Mouse (Mus musculus) megakaryocyte progenitor cell, adult 5-6 weeks (primary cell): ENCODE data around the gene Pla2g4f. TPM values are rescaled to one million over a fixed set of nuclear protein-coding genes. Genes with fewer than 3 reads are reported as not detected.

ENCODE experiments used
- ATAC-seq: replicated peaks from 2 replicates; pipeline ENCODE4 v1.8.0; 2016; ENCODE audit warnings: mild to moderate bottlenecking, moderate TSS enrichment, inconsistent platforms; ENCODE audit not compliant: poor library complexity
- total RNA-seq, 2 experiments: library from RNA; stranded (forward) in 1 of 2; stranded (reverse) in 1 of 2; fragments of 157-497, 149-512 nt in 1 of 2; fragments of 200-1000 nt in 1 of 2; gene quantifications; 2 replicates each; pipeline versions ENCODE4 v1.2.3 to v1.2.4; 2015 to 2017

The Pla2g4f gene
- total RNA-seq, 2 experiments from 2014 or later, result not detected

DNA sequence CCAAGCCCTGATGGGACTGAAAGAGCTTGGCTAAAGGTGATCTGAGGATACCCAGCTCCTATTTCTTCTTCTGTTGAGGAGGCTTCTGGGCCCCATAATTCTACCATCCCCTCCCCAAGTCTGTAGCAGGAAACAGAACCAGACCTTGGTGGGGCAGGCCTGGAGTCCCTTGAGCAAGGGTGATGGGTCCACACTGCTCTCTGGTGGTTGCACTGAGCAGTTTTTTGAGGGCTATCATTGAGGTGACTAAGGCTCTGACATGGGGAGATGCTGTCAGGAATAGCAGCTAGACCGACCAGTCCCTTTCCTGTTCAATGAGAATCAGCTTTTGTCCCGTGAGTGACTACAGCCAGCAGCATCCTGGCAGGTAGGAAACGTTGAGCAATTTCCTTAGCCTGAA lies 32.7 kb downstream of the Pla2g4f start:
- ATAC-seq, result no peak

DNA sequence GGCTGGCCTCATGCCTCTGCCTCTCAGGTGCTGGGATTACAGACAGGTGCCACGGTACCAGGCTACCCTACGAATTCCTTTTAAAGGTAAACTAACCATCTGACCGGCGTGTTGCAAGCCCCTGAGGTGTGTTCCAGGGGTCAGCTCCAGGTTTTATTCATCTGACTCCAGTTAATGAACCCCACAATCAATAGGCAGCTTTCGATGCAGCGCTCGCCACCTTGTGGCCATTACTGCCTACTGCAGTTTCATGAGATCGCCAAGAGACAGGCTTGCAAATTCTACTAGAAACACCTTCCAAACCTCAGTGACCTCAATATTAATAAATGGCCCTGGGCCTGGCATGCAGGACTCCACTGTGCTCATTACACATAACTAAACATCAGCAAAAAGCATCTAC lies 34.0 kb downstream of the Pla2g4f start:
- ATAC-seq, result peak; percentile 85

DNA sequence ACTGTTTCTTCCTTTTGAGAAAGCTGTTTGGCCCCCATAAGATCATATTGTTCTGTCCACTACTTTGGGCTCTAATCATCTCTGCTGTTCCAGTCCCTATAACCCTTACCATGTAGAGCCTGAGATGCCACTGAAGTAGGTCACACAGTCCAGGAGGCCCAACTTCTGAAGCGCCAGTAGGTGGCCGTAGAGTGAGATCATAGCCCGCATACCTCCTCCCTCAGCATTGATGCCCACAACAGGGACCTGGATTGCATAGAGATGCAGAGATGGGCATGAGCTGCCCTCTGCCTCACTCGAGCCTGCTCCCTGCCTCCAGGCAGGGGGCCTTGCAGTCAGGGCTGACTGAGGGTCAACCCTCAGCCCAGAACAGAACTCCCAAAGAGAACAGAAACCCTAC lies 37.0 kb downstream of the Pla2g4f start:
- no peak for ATAC-seq

DNA sequence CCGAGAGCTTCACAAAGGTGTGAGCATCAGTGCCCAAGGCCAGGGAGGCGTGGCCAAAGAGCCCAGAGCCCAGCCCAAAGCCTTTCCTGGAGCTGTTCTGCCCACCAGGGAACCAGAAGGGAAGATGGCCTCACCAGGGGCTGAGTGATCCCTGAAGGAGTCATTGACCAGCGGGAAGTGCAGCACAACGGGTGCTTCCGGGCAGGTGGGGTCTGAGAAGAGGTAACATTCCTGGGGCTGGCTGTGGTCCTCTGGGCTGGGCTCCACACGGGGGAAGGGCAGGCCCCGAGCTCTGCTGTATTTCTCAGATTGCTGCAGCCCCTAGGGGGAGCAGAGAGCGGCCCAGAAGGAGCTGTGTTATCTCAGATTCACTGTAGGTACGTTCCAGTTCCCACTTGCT lies 45.3 kb downstream of the Pla2g4f start:
- ATAC-seq, result peak; percentile 83

DNA sequence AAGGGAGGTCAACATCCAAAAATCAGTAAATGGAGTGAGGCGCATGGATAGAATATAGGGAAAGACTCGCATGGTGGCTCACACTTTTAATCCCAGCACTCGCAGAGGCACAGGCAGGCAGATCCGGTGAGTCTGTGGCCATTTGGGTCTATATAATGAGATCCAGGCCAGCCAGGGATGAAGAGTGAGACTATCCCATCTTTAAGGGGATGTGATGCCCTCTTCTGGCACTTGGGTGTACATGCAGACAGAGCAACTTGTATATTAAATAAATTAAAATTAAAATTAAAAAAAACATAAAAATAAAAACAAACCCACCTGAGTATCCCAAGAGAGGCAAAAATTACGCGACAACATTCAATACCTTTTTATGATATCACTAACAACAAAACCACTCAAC lies 48.4 kb downstream of the Pla2g4f start:
- ATAC-seq, result no peak

DNA sequence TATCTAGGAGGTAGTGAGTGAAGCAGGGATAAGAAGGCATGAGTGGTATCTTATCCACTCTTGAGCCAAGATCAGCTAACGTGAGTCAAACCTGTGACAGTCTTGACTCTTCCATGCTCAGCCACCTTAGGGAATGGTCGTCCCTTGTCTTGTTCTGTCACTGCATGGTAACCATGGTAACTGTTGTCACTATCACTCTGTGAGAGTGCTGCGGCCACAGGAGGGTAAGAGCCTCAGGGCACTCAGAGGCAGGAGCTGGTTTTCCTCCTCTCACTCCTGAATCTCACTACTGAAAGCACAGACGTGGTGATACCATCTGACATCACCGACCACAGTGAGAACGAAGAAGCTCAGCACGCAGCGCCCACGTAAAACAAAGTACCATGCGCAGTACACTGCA lies 49.1 kb downstream of the Pla2g4f start:
- no peak for ATAC-seq

DNA sequence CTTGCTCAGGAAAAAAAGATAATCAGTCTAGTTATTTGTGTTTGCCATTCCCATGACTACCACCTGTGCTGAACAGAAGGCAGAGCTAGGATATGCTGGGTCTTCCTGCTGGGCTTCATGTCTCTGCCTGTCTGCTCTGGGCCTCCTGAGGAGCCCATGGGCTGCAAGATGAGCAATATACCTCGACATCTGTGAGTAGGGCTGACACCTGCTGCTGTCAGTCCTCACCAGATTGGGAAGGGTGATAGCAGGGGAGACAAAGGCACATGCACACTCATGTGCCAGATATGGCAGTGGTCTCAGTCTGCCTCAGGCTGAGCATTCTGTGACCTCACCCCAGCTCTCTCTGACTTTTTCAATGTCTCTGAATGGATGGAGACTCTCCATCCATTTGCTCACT lies 51.1 kb downstream of the Pla2g4f start:
- ATAC-seq, result no peak

DNA sequence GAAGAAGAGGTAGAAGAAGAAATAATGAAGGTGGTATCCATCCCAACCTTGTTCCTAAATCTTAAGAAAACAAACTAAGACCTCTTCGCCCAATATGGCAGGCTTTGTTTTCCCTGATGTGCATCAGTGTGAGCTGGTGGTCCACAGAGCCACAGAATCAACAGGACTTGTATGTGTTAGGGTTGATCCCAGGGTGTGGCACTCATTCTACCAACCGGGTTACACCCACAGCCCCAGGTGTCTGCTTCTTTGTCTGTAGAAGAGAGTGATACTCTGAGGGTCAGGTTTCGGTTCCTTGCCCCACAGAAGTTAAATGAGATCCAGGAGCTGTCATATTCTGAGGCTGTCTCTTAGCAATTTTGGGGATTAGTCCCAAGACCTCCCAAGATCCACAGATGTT lies 52.6 kb downstream of the Pla2g4f start:
- no peak for ATAC-seq

DNA sequence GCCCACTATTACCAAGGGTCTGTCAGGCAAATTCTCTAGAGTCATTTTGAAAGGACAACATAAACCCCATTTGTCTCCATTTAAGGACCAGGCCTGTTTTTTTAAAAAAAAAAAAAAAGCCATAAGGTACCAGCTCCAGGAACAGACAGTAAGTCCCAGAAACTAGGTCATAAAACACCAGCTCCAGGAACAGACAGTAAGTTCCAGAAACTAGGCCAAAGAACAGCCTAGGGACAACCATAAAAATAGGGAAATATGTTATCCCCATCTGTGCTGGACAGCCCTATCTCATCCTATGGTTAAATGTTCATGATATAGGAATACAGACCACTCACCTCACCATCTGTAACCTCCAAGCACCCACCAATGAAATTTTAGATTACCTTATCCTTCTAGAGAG lies 57.7 kb downstream of the Pla2g4f start:
- no peak for ATAC-seq

DNA sequence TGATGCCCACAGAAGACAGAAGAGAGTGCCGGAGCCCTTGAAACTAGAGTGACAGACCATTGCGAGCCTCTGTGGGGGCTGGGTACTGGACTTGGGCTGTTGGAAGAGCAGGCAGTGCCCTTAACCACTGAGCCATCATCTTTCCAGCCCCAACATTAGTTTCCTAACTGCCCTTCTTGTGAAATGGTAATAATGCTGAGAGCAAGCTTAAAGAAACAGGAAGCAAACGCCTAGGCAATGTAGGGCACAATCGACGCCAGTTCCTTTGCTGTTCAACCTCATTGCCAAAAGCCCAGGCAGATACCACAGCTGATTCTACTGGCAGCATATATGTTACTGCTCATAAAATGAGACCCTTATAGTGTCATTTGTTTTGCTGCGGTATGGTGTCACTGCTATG lies 61.3 kb downstream of the Pla2g4f start:
- peak; percentile 85 for ATAC-seq

Other genes starting within 250 kb of the Pla2g4f start
- gene Ehd4, start 159.6 kb downstream of the Pla2g4f start, total RNA-seq (2015), result 22.8 and 24.8 TPM in 2 replicates
- gene Ehd4, start 159.6 kb downstream of the Pla2g4f start, total RNA-seq (2017), result 28.6 and 30.1 TPM in 2 replicates
- not detected in 2 replicates for gene Pla2g4e, start 68.8 kb downstream of the Pla2g4f start, total RNA-seq (2015)
- gene Pla2g4e, start 68.8 kb downstream of the Pla2g4f start, total RNA-seq (2017), result not detected in 2 replicates
- not detected in 2 replicates for gene Pla2g4d, start 25.0 kb downstream of the Pla2g4f start, total RNA-seq (2015)
- gene Pla2g4d, start 25.0 kb downstream of the Pla2g4f start, total RNA-seq (2017), result not detected in 2 replicates
- gene Vps39, start 39.0 kb upstream of the Pla2g4f start, total RNA-seq (2015), result 19.1 and 21.9 TPM in 2 replicates
- 31.6 and 36.4 TPM in 2 replicates for gene Vps39, start 39.0 kb upstream of the Pla2g4f start, total RNA-seq (2017)
- 17.4 and 21.8 TPM in 2 replicates for gene Ganc, start 89.7 kb upstream of the Pla2g4f start, total RNA-seq (2015)
- 18.8 and 25.2 TPM in 2 replicates for gene Ganc, start 89.7 kb upstream of the Pla2g4f start, total RNA-seq (2017)
- 29.7 and 31.0 TPM in 2 replicates for gene Tmem87a, start 89.9 kb upstream of the Pla2g4f start, total RNA-seq (2015)
- 63.3 and 70.2 TPM in 2 replicates for gene Tmem87a, start 89.9 kb upstream of the Pla2g4f start, total RNA-seq (2017)
- 0.95 and 2.2 TPM in 2 replicates for gene Capn3, start 141.9 kb upstream of the Pla2g4f start, total RNA-seq (2015)
- gene Capn3, start 141.9 kb upstream of the Pla2g4f start, total RNA-seq (2017), result 0.68 and 1.2 TPM in 2 replicates
- 89.6 and 117 TPM in 2 replicates for gene Zfp106, start 249.7 kb upstream of the Pla2g4f start, total RNA-seq (2015)
- gene Zfp106, start 249.7 kb upstream of the Pla2g4f start, total RNA-seq (2017), result 91.5 and 94.4 TPM in 2 replicates